Mouse (Mus musculus): Measurements from ENCODE around the gene Cul9. TPM values are rescaled to one million over a fixed set of nuclear protein-coding genes. Genes with fewer than 3 reads are reported as not detected.
A peak's percentile ranks its signal among the peaks of the same experiment; 100 is the strongest.

Gene Cul9
- total RNA-seq, 2 experiments from 2014 or later = 2.5 to 19.6 TPM

DNA sequence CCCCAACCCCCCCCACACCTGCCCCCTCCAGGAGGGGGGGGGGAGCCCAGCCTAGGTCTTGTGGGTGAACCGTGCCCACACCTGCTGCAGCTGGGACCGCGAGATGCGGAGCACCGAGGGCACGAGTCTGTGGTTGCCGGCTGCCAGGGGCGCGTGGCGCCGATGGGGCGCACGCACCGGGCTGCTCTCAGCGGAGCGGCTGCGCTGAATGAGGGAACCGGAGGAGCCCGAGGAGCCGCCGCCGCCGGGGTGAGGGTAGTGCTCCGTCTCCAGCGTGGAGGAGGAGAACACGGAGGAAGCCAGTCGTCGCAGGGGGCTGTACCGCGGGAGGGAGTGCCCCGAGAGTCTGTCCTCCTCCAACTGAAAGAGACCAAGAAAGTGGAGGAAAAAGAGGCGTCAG is 85.5 kb downstream of the Cul9 start:
- ATAC-seq (replicated peaks; ENCODE audit: low FRiP score, low TSS enrichment, poor library complexity, severe bottlenecking) = no peak

DNA sequence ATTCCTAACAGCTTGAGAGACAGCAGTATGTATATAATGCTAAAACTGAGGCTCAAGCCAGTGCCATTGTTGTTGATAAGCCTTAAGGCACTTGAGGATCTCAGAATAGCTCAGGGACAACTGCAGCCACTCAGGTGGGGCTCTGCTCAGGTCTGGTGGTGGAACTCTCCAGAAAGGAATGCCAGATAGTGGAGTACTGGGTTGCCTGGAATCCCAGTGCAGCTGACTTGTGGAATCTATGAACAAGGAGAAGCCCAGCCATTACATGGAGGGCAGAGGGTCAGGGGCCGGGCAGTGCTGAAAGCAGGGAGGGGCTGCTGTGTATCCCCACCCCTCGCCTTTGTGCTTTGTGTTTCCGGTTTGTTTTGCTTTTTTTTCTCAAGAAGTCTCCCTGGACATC is 87.7 kb downstream of the Cul9 start:
- no peak for ATAC-seq (replicated peaks; ENCODE audit: low FRiP score, low TSS enrichment, poor library complexity, severe bottlenecking)

DNA sequence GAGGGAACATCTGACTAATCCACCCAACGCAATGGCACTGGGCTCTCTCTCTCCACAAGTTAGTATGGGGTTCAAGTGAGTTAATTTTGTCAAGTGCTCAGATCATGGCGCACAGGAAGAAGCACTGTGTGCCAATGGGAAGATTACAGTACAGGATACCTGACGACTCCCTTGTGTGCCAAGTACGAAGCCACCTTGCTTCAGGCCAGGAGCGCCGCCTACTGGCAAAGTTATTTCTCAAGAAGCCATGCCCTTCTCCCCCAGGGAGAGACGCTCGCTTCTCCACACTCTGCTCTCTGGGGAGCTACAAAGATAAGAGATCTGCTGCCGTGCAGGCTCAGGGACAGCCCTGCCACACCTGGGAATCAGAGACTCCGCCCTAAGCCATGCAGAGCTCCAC is 88.4 kb downstream of the Cul9 start:
- ATAC-seq (replicated peaks; ENCODE audit: low FRiP score, low TSS enrichment, poor library complexity, severe bottlenecking) = peak; percentile 44; the same call in 1 of the 2 replicates

DNA sequence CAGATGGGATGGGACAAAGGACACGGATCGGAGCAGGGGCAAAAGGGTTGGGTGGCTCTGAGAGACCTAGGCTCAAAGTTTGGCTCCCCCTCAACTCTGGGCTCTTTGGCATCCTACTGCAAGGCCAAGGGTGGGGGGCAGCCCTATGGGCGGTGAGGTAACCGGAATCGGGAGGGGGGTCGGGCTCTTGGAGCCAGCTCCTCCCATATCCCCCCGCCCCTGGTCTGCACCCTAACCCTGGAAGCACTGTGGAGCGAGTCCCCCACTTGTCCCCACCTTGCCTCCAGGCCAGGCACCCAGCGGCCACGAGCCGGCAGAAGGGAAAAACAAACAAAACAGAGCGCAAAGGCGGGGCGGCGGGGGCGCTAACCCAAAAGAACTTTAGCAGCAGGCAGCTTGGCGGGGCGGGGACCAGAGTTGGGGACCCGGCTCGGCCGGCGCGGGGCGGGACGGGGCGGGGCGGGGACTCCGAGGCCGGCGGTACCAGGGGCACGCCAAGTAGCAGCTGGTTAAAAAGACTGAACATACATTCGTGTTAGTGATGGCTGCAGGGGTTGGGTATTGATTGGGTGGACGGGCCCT is 91.0 kb downstream of the Cul9 start:
- ATAC-seq (replicated peaks; ENCODE audit: low FRiP score, low TSS enrichment, poor library complexity, severe bottlenecking) = no peak

DNA sequence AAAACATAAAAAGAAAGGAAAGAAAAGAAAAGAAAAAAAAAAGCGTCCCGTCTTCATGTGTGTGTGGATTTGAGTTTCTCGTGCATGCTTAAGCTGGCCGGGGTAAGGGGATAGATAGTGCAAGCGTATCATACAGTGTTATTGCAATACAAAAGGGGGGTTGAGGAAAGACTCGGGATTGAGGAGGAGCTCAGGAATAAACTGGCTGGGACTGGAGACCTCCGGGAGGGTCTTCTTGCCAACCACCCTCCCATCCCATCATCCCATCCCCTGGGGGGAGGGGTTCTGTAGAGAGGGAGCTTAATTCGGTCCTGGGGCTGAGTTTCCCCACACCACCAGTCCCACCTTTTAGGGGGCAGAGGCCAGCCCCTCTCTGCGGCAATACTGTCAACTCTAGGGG is 91.6 kb downstream of the Cul9 start:
- ATAC-seq (replicated peaks; ENCODE audit: low FRiP score, low TSS enrichment, poor library complexity, severe bottlenecking) = no peak

DNA sequence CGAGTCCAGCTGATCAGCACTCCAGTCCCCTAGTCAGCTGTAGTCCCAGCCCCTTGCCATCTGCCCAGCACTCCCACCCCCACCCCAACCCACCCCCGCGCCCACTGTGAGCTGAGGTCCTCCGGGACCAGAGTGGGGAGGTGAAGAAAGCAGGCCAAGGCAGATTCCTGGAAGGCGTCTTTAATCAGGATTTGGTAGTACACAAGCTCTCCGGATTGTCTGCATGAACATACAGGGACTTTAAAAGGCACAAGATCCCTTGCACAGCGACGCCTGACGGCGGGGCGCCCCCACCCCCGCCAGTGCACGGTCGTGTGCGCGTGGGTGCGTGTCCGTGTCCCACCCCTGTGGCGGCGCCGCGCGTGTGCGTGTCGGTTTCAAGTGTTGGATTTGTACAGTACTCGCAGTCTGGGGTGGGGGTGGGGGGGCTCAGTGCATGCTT is 92.2 kb downstream of the Cul9 start:
- ATAC-seq (replicated peaks; ENCODE audit: low FRiP score, low TSS enrichment, poor library complexity, severe bottlenecking) = no peak

DNA sequence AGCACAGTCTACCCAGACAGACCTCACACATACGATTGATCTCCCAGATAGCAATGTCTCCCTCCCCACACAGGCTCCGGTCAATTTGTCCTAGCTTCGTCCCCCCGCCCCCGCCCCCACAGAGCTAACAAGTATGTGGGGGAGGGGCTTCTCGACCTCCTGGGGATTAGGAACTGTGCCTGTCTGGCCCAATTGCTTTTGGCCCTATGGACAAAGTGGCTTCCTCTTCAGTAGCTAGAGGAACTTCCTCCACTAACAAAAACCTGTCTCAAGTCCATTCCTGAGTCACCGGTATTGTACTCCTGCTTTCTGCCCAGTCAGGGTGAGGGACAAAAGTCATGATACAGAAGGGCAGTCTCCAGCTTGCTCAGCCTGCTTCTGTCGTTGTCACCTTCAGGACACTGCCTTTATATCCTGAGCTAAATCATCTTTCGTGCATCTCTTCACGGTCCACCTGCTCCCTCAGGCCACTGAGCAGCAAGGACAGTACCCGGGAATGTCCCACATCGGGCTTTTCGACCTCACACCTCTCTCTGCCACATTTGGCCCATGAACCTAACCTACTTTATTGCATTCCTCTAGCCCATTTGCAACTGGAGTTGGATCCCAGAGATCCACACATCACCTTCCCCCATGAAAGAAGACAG is 92.8 kb downstream of the Cul9 start:
- ATAC-seq (replicated peaks; ENCODE audit: low FRiP score, low TSS enrichment, poor library complexity, severe bottlenecking) = no peak

DNA sequence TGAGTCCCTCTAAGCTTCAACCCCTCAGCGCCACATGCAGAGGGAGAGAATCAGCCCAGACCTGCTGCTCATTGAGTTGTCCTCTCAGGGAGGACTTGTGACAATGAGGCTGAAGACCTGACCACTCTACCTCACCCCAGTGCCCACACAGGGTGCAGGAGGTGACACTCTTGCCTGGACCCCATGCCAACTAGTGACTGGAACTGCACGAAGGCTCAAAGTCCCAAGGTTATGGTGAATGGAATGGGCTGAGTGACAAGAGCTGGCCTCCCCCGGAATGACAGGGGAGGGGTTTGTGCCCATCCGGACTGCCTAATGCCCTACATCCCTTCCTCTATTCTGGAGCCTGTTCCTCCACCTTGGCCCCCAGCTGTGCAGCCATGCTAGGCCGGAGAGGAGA is 93.5 kb downstream of the Cul9 start:
- no peak for ATAC-seq (replicated peaks; ENCODE audit: low FRiP score, low TSS enrichment, poor library complexity, severe bottlenecking)

Other genes starting within 250 kb of the Cul9 start
- not detected in 2 replicates for gene Dlk2, start 249.0 kb downstream of the Cul9 start, total RNA-seq (2014; fragmentation: Nextera tagmentation)
- not detected in 2 replicates for gene Dlk2, start 249.0 kb downstream of the Cul9 start, total RNA-seq (2017)
- 5.8 and 7.0 TPM in 2 replicates for gene Abcc10, start 218.0 kb downstream of the Cul9 start, total RNA-seq (2014; fragmentation: Nextera tagmentation)
- 1.6 and 8.7 TPM in 2 replicates for gene Abcc10, start 218.0 kb downstream of the Cul9 start, total RNA-seq (2017)
- 14.3 and 22.2 TPM in 2 replicates for gene Zfp318, start 162.7 kb downstream of the Cul9 start, total RNA-seq (2014; fragmentation: Nextera tagmentation)
- 17.3 and 41.5 TPM in 2 replicates for gene Zfp318, start 162.7 kb downstream of the Cul9 start, total RNA-seq (2017)
- gene Crip3, start 117.5 kb downstream of the Cul9 start, total RNA-seq (2014; fragmentation: Nextera tagmentation) = not detected in 2 replicates
- gene Crip3, start 117.5 kb downstream of the Cul9 start, total RNA-seq (2017) = not detected in 2 replicates
- gene Slc22a7, start 107.9 kb downstream of the Cul9 start, total RNA-seq (2014; fragmentation: Nextera tagmentation) = not detected in 2 replicates
- gene Slc22a7, start 107.9 kb downstream of the Cul9 start, total RNA-seq (2017) = not detected in 2 replicates
- gene Ttbk1, start 58.7 kb downstream of the Cul9 start, total RNA-seq (2014; fragmentation: Nextera tagmentation) = 0.10 TPM in 1 of 2 replicates, not detected in the other
- 0.14 TPM in 1 of 2 replicates, not detected in the other for gene Ttbk1, start 58.7 kb downstream of the Cul9 start, total RNA-seq (2017)
- gene Dnph1, start 49.7 kb downstream of the Cul9 start, total RNA-seq (2014; fragmentation: Nextera tagmentation) = 49.4 and 60.5 TPM in 2 replicates
- gene Dnph1, start 49.7 kb downstream of the Cul9 start, total RNA-seq (2017) = 15.6 and 27.7 TPM in 2 replicates
- 26.2 and 44.3 TPM in 2 replicates for gene Srf, start 9.8 kb upstream of the Cul9 start, total RNA-seq (2014; fragmentation: Nextera tagmentation)
- gene Srf, start 9.8 kb upstream of the Cul9 start, total RNA-seq (2017) = 19.3 and 20.5 TPM in 2 replicates
- gene Ptk7, start 83.1 kb upstream of the Cul9 start, total RNA-seq (2014; fragmentation: Nextera tagmentation) = 0.12 and 0.20 TPM in 2 replicates
- gene Ptk7, start 83.1 kb upstream of the Cul9 start, total RNA-seq (2017) = 0.14 and 0.53 TPM in 2 replicates
- gene Klc4, start 99.6 kb upstream of the Cul9 start, total RNA-seq (2014; fragmentation: Nextera tagmentation) = 5.8 and 6.9 TPM in 2 replicates
- 5.6 and 5.9 TPM in 2 replicates for gene Klc4, start 99.6 kb upstream of the Cul9 start, total RNA-seq (2017)
- gene Mrpl2, start 99.8 kb upstream of the Cul9 start, total RNA-seq (2014; fragmentation: Nextera tagmentation) = 74.7 and 190 TPM in 2 replicates
- 82.2 and 97.0 TPM in 2 replicates for gene Mrpl2, start 99.8 kb upstream of the Cul9 start, total RNA-seq (2017)
- 11.2 and 12.6 TPM in 2 replicates for gene Cul7, start 103.9 kb upstream of the Cul9 start, total RNA-seq (2014; fragmentation: Nextera tagmentation)
- 6.6 and 12.6 TPM in 2 replicates for gene Cul7, start 103.9 kb upstream of the Cul9 start, total RNA-seq (2017)
- 16.1 and 23.4 TPM in 2 replicates for gene Rrp36, start 128.0 kb upstream of the Cul9 start, total RNA-seq (2014; fragmentation: Nextera tagmentation)
- 60.4 and 64.8 TPM in 2 replicates for gene Rrp36, start 128.0 kb upstream of the Cul9 start, total RNA-seq (2017)
- 74.7 and 75.2 TPM in 2 replicates for gene Mea1, start 132.4 kb upstream of the Cul9 start, total RNA-seq (2014; fragmentation: Nextera tagmentation)
- gene Mea1, start 132.4 kb upstream of the Cul9 start, total RNA-seq (2017) = 71.6 and 85.7 TPM in 2 replicates
- 102 and 104 TPM in 2 replicates for gene Klhdc3, start 134.5 kb upstream of the Cul9 start, total RNA-seq (2014; fragmentation: Nextera tagmentation)
- 28.6 and 33.4 TPM in 2 replicates for gene Klhdc3, start 134.5 kb upstream of the Cul9 start, total RNA-seq (2017)
- 41.3 and 52.0 TPM in 2 replicates for gene Ppp2r5d, start 158.7 kb upstream of the Cul9 start, total RNA-seq (2014; fragmentation: Nextera tagmentation)
- 35.9 and 57.2 TPM in 2 replicates for gene Ppp2r5d, start 158.7 kb upstream of the Cul9 start, total RNA-seq (2017)
- 19.0 and 22.6 TPM in 2 replicates for gene Pex6, start 165.1 kb upstream of the Cul9 start, total RNA-seq (2014; fragmentation: Nextera tagmentation)
- 7.5 and 11.7 TPM in 2 replicates for gene Pex6, start 165.1 kb upstream of the Cul9 start, total RNA-seq (2017)
- gene Gnmt, start 182.8 kb upstream of the Cul9 start, total RNA-seq (2014; fragmentation: Nextera tagmentation) = 6.5 TPM in 1 of 2 replicates, not detected in the other
- not detected in 2 replicates for gene Gnmt, start 182.8 kb upstream of the Cul9 start, total RNA-seq (2017)
- 23.4 and 39.6 TPM in 2 replicates for gene Cnpy3, start 205.8 kb upstream of the Cul9 start, total RNA-seq (2014; fragmentation: Nextera tagmentation)
- 28.6 and 45.3 TPM in 2 replicates for gene Cnpy3, start 205.8 kb upstream of the Cul9 start, total RNA-seq (2017)
- gene Ptcra, start 217.3 kb upstream of the Cul9 start, total RNA-seq (2014; fragmentation: Nextera tagmentation) = not detected in 2 replicates
- gene Ptcra, start 217.3 kb upstream of the Cul9 start, total RNA-seq (2017) = not detected in 2 replicates
- 31.1 and 31.3 TPM in 2 replicates for gene 2310039H08Rik, start 226.2 kb upstream of the Cul9 start, total RNA-seq (2014; fragmentation: Nextera tagmentation)
- 11.9 TPM in 2 replicates for gene 2310039H08Rik, start 226.2 kb upstream of the Cul9 start, total RNA-seq (2017)
- gene Rpl7l1, start 236.3 kb upstream of the Cul9 start, total RNA-seq (2014; fragmentation: Nextera tagmentation) = 90.3 and 93.8 TPM in 2 replicates
- gene Rpl7l1, start 236.3 kb upstream of the Cul9 start, total RNA-seq (2017) = 201 and 239 TPM in 2 replicates